Mouse (Mus musculus): ENCODE results near the gene Adcy7.

The Adcy7 gene

GRCm38 (mm10) chr8:88279220-88279619, 7.0 kb downstream of the Adcy7 start:
- no peak for DNase-seq

- DNase-seq = no peak
These were observed 7.5 kb downstream of the Adcy7 start for GRCm38 (mm10) chr8:88279670-88280069.

- DNase-seq = no peak
These were observed 8.7 kb downstream of the Adcy7 start for GRCm38 (mm10) chr8:88280904-88281303.

GRCm38 (mm10) chr8:88282684-88283083, 10.5 kb downstream of the Adcy7 start:
- DNase-seq = no peak

GRCm38 (mm10) chr8:88283243-88284115, 11.3 kb downstream of the Adcy7 start:
- no peak for DNase-seq

- DNase-seq = no peak
These were observed 12.5 kb downstream of the Adcy7 start for GRCm38 (mm10) chr8:88284738-88285137.

GRCm38 (mm10) chr8:88285469-88286356, 13.5 kb downstream of the Adcy7 start:
- no peak for DNase-seq

GRCm38 (mm10) chr8:88286421-88286960, 14.3 kb downstream of the Adcy7 start:
- no peak for DNase-seq

GRCm38 (mm10) chr8:88288622-88289242, 16.5 kb downstream of the Adcy7 start:
- no peak for DNase-seq

GRCm38 (mm10) chr8:88289901-88290300, 17.7 kb downstream of the Adcy7 start:
- DNase-seq = no peak

GRCm38 (mm10) chr8:88290326-88291304, 18.4 kb downstream of the Adcy7 start:
- DNase-seq = no peak

- no peak for DNase-seq
These were observed 19.1 kb downstream of the Adcy7 start for GRCm38 (mm10) chr8:88291305-88291690.

GRCm38 (mm10) chr8:88292926-88293325, 20.7 kb downstream of the Adcy7 start:
- no peak for DNase-seq

- no peak for DNase-seq
These were observed 21.6 kb downstream of the Adcy7 start for GRCm38 (mm10) chr8:88293590-88294356.

- no peak for DNase-seq
These were observed 22.8 kb downstream of the Adcy7 start for GRCm38 (mm10) chr8:88294977-88295376.

GRCm38 (mm10) chr8:88297976-88298732, 26.0 kb downstream of the Adcy7 start:
- peak; percentile 75 for DNase-seq

GRCm38 (mm10) chr8:88298733-88299103, 26.5 kb downstream of the Adcy7 start:
- no peak for DNase-seq

GRCm38 (mm10) chr8:88299907-88300603, 27.9 kb downstream of the Adcy7 start:
- no peak for DNase-seq

GRCm38 (mm10) chr8:88301589-88302437, 29.6 kb downstream of the Adcy7 start:
- DNase-seq = no peak

Data from cerebellum, adult 11-12 months (tissue).